Mouse (Mus musculus) thymus, postnatal 4 days (tissue): ENCODE results near the gene Clasrp.

Experiments
- DNase-seq: peaks from one replicate; pipeline ENCODE4 v3.0.0; 2021

Clasrp gene

GRCm38 (mm10) chr7:19603849-19604605 lies at the start of gene Clasrp:
Clasrp (minus strand) TSS chr7:19604486.
- DNase-seq, result peak; percentile 99

GRCm38 (mm10) chr7:19652614-19653013 lies 48.3 kb upstream of the Clasrp start:
- DNase-seq, result no peak

- no peak for DNase-seq
Measured at GRCm38 (mm10) chr7:19651063-19651786, 46.9 kb upstream of the Clasrp start.

DNA sequence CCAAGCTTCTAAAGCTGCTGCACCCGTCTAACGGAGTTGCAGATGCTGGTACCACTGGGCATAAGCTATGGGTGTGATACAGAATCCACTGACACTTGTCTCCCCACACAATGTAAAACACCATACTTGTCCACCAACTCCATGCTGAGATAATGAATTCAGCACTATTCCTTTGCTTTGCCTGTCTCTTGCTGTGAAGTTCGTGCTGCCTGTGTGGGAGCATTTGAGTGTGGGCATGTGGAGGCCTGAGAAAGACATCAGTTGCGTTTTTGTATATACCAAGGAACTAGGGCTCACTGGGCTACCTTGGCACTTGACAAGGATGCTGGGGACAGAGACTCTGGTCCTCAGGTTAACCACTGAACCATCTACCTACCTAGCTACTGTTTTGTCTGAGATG lies 36.9 kb upstream of the Clasrp start:
- DNase-seq, result no peak

DNA sequence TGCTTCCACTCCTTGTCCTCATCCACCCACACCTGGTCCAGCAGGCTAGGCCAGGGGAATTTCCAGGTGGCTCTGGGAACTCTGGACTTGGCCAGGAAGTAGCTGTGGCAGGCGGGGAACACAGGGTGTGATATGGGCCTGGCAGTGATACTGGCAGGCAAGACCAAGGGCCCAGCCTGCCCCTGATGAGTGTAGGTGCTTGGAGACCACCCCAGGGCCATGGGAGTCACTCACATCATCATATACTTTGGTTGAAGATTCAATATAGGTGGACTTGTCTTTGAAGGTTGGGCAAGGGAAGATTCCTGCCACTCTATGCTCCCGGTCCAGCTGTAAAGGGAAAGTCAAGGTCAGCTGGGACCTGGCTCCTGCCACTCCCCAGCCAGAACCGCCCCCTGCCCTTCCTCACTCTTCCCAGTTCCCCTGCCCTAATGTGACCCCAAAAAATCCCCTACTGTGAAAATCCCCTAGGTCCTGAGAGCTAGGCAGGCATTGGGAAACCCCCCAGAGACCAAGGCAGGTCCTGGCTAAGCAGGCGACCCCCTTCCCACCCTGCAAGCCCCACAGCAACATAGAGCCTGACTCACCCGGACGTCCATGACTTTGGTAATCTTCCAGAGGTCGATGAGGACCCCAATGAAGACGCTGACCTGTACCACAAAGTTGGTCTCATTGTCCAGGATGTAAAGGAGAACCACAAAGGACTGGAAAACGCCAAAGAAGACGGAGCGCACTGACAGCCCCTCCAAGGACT lies 31.0 kb upstream of the Clasrp start:
- DNase-seq, result no peak

DNA sequence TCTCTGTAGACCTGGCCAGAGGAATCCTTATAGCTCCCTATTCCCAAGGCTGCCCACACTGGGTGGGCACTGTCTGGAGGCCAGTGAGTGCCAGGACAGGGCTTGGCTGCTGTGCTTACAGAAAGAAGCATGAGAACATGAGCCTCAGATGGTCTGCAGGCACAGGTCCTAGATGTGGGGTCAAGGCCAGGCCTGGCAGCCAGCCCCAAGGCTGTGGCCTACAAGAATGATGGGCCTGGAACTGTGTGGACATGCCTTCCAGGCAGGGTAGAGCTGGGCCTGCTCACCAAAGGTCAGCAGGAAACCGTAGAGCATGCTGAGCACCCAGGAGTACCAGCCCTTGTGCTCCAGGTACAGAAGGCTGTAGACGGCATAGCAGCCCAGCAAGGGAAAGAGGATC lies 30.3 kb upstream of the Clasrp start:
- no peak for DNase-seq

DNA sequence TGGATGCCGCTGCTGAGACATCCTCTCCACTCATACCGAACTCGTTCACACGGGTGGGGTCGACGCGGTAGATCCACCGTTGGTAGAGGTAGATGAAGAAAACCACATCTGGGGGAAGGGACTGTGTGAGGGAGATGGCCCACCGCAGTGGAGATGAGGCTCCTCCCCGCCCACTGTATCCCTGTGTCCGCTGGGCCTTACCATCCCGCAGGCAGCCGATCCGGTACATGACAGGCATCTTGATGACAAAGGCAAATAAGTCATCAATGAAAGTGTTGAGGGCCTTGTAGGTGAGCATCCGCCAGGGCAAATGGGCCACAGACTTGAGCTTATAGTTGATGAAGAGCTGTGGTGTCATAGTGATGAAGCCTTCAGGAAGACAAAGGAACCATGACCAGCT lies 29.6 kb upstream of the Clasrp start:
- DNase-seq, result no peak

GRCm38 (mm10) chr7:19633197-19633596 lies 28.9 kb upstream of the Clasrp start:
- no peak for DNase-seq

DNA sequence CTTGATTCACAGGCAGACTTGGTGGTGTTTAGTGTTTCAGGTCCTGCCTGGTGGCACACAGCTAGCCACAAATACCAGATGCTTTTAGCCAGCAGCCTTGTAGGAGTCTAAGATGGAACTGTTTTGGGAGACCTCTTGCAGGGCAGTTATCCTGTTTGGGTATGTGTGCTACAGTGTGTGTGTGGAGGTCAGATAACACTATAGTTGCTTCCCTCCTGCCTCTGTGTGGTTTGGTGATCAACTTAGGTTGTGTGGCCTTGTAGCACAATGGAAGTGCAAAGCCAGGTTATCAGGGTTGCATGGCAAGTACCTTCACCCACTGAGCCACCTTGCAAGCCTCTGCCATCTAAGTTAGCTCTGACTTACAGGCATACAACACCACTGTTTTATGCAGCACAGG lies 28.4 kb upstream of the Clasrp start:
- no peak for DNase-seq

DNA sequence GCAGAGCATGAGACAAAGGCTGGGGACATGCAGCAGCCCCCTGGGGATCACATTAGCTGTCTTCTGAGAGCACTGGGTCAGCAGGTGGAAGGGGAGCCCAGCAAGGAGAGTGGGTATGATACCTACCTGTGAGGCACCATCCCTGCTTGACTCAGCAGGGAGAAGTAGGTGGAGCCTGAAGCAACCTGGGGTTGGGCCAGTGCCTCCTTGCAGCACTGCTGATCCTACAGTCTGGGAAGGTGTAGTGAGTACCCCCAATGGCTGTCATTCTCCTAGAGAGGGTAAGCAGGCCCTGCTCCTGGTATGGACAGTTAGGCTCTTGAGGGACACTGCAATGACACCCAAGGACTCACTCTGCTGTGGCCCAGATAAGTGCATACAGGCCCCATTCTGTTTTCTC lies 28.0 kb upstream of the Clasrp start:
- DNase-seq, result no peak

- DNase-seq, result peak; percentile 92
Measured at GRCm38 (mm10) chr7:19629361-19629734, 25.1 kb upstream of the Clasrp start, which contains the start of gene Relb. Relb (minus strand) TSS chr7:19629438.

DNA sequence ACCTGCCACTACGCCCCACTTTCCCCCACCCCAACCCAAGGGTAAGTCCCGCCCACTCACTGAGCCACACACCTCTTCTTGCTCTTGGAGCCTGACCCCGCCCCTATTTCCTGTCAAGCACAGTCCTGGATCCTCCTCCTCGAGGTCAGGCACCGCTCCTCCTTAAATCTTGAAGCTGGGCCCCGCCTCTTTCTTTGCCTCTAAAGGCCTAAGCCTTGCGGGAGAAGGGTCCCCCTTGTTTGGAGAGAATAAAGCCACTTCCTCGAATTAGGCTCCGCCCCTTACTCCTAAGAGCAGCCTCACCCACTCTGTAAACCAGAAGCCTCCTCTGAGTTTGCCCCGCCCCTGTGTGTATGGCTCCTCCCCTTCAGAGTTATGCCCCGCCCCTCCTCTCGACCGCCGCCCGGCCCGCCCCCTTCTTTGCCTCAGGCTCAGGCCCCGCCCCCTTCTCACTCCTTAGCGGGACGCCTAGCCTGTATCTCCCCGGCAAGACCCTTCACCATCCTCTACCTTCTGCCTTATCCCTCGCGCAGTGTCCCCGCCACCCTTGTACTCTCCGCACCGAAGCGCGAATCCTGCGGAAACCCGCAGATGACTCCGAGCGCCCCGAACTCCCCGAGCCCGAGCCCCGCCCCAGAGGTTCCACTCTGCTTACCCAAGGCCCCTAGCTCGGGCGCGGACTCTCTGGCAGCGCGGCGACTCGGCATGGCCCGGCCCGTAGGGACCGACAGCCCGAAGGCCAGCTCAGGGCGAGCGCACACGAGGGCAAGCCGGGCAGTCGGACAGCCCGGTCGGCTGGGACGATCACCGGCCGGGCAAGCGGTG lies 24.5 kb upstream of the Clasrp start:
- DNase-seq, result peak; percentile 99

DNA sequence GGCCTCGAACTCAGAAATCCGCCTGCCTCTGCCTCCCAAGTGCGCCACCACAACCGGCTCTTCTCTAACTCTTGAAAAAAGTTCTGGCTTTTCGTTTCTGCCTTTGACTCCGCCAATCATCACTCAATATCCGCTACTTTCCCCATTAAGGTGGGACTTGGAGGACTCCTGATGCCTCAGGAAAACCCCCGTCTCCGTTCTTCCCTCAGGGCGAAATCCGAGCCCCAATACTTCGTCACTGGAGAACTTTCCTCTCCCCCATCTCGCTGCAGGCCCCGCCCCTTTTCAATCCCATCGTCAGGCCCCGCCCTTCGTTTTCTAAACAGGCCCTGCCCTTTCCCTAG lies 23.9 kb upstream of the Clasrp start:
- DNase-seq, result no peak

DNA sequence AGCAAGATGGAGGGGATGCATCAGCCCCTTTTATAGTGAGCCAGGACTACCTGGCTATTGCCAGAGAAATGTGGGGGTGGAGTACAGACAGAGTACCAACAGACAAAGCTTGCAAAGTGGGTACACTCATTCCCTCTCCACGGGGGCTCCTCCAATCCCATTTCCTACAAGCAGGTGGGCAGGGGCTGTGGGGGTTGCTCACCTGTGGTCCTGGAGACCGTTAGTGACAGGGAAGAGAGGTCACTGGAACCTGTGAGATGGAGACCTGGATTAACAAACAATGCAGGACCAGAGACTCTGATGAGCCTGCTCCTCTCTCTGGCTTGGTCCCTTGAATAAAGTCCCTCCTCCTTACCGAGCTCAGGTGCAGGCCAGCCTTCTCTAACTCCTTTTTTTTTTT lies 23.4 kb upstream of the Clasrp start:
- no peak for DNase-seq

DNA sequence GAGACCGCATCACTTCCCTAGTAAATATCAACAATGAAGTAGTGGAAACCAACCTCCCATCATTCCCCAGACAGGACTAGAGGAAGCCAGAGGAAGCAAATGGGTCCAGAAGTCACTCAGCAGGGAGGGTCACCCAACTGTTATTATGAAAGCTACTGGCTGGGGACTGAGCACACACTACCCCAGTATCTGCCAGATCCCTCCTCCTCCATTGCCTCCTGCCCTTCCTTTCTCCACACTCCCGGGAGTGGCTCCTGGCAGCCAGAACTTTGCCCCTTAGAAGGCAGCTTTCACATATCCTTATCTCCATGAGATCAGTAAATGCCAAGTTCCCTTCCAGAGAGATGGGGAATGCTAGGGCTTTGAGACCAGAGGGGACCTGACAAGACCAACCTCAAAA lies 19.1 kb upstream of the Clasrp start:
- no peak for DNase-seq

DNA sequence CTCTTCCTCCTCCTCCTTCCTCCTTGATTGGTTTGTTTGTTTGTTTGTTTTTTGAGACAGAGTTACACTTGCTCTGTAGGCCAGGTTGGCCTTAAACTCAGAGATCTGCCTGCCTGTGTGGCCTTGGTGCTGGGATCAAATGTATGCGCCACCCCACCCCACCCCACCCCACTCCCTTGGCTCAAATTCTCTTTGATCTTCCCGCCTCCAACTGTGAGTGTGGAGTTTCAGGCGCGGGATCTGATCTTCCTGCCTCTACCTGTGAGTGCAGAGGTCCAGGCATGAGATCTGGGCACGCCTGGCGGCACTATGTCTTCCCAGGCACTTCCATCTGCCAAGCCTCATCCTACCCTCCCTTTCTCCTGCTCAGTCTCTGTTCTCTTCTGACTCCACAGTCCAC lies 18.0 kb upstream of the Clasrp start:
- no peak for DNase-seq

GRCm38 (mm10) chr7:19620811-19621210 lies 16.5 kb upstream of the Clasrp start:
- DNase-seq, result no peak

DNA sequence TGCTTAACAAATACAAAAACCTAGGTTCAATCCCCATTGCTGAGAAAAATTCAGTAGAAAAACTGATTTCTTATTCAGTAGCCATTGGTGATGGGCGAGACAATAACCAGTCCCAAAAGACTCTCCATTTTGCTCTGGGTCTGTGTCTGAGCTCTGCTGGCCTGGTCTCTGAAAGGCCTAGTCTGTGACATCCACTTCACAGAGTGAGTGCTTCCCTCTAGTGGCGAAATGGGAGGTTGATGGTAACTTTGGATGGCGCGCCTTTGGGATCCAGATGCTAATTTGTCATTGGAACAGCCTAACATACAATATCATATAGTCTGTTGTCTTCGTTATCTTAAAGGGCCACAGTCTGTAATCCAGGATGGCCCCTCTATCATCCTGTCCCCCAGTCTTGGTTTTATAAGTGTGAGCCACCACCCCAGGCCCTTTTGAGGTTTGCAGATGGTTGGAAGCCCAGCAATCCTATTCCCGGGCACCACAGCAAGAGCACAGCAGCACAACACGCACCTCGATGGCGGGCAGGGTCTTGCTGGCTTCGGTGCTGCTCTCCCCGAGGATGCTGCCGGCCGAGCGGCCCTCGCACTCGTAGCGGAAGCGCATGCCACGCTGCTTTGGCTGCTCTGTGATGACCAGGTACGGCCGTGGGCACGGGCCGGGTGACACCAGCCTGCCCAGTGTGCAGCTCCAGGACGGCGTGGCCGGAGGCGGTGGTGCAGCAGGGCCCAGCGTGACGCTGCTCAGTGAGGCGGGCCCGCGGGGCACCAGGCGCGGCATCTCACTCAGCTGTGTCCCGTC lies 14.9 kb upstream of the Clasrp start:
- DNase-seq, result peak; percentile 77

DNA sequence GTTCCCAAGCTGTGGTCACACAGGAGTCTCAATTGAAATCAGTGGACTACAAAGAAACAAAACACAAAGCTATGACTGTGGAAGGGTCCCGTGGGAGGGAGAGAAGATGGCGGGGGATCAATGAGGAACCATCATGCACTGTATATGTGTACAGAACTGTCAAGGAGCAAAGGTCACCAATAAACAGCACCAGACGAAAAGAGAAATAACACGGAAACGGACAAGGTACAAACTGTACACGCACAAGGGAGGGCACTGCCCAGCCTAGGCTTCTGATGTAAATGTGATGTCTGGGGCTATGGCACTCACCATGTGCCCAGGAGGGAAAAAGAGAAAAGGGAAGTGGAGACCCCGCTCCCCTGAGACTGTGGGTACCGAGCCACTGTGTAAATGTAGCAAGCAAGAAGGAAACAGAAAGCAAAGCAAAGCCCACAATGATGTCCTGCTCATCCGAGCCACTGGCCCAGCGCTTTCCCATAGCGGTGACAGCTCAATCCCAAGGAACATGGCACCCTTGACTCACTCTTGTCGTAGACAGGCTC lies 10.8 kb upstream of the Clasrp start:
- DNase-seq, result no peak

DNA sequence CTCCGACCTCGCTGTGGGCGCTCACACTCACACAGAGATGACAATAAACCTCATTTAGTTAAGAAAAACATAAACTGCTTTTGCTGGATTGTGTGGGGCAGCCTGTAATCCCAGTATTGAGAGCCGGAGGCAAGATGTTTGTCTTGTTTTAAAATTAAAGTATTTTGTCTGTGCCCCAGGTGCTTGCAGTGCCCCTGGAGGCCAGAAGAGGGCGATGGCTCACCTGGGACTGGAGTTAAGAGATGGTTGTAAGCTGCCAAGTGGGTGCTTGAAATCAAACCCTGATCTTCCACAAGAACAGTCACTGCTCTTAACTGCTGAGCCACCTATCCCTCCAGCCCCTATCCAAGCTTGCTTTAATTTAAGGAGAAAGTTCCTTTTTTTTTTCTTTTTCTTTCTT lies 6.7 kb upstream of the Clasrp start:
- no peak for DNase-seq

GRCm38 (mm10) chr7:19609641-19610332 lies 5.5 kb upstream of the Clasrp start:
- DNase-seq, result no peak
